Mouse (Mus musculus): Measurements from ENCODE around the gene 1110017D15Rik. TPM values are rescaled to one million over a fixed set of nuclear protein-coding genes. Genes with fewer than 3 reads are reported as not detected.

1110017D15Rik gene
- total RNA-seq, 1 experiment from 2014 or later = 0.82 TPM

DNA sequence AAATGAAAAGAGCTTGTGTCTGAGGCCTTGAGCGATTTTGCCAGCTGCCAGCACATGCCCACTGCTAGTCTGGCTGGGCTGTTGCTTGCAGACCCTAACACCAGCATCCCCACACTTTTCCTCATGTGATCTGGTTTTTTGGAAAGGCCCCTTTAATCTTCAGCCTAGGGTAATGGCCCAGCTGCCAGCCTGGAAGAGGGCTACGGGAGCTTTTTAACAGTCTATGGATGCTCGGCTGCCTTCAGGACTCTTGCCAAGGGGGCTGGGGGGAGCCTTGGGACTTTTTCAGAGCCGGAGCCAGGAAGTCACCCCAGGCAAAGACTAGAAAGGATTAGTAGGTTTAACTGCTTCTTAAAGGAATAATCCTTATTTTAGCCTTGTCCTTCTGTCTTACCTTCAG lies 3.8 kb downstream of the 1110017D15Rik start:
- DNase-seq = no peak

DNA sequence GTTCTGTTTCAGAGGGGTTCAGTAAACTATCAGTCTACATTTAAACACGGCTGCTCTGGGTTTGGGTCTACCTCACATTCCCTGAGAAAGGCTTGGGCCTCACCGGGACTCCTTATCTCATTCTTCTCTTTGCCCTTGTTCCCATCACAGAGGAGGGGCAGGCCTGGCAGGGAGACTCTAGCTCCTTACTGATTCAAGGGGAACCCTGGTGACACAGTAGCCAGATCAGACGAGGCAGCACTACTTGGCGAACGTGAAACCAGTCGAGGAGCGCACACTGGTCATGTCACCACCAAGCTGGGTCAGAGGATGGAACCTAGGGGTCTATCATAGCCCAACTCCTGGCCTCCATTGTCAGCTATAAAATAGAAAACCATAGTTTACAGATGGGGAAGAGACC lies 9.1 kb downstream of the 1110017D15Rik start:
- no peak for DNase-seq

DNA sequence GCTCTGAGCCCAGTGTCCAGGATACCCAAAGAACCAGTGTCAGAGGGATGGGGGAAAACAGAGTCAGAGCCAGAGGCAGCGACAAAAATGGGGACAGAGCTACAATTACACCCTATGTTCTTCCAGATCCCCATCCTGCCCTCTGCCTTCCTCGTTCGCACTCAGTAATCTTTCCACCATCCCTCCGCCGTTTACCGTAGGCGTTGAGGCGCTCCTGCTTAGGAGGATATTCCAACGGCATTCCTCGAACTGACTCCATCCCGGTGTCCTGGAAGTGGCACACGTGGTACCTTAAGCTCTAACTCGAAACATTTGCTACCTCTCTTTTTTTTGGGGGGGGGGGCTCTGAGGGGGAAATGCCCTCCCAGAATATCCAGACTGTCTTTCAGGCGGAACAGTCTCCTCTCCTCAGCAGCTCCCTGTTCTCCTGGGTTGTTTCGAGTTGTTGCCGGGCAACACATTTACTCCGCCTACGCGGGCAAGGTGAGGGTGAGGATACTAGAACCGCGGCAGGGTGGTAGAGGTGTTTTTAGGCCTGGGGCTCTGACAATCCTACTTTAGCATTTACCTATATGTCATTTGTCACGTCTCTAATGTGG lies 9.7 kb downstream of the 1110017D15Rik start:
- no peak for DNase-seq

DNA sequence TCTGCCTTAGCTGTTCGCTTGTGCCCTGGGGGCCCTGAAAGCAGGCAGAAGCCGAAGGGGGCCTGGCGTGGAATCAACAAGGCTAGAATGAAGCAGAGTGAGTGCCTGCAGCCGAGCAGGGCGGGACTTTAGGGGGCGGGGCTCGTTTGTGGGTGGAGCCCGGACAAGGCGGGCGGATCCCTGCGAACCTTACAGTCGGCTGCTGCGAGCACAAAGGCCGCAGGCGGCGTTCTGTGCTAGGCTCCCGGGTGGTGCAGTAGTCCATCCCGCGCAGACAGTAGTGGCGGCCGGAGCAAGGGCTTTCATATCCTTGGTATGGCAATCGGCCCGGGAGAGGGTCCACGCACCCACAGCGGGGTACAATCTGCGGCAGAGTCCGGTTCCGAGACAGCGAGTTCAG lies 10.2 kb downstream of the 1110017D15Rik start:
- DNase-seq = peak; percentile 91

DNA sequence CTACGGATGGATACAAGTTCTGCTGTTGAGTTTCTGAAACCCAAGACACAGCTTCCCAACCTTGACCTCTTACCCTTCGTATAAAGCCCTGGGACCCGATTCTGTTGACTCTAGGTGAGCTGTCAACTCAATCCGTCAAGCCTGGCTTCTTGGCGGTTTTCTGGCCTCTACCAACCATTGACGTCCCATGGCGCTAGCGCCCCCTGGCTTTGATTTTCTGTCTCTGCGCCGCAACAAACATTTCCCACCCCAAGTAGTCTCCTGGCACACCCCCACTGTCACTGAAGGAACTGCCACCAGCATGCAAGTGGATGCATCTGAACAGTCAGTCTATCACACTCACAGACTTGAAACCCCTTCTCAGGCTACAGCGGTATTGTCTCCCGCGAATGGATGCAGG lies 11.0 kb downstream of the 1110017D15Rik start:
- DNase-seq = peak; percentile 63

DNA sequence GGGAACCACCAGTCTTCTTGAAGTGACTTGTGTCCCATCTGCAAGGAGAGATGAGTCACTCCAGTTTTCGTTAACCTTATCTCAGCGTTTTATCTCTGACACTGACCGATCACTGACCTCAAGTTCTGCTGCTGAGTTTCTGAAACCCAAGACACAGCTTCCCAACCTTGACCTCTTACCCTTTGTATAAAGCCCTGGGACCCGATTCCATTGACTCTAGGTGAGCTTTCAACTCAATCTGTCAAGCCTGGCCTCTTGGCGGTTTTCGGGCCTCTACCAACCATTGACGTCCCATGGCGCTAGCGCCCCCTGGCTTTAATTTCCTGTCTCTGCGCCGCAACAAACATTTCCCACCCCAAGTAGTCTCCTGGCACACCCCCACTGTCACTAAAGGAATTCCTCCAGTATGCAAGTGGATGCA lies 12.0 kb downstream of the 1110017D15Rik start:
- no peak for DNase-seq

DNA sequence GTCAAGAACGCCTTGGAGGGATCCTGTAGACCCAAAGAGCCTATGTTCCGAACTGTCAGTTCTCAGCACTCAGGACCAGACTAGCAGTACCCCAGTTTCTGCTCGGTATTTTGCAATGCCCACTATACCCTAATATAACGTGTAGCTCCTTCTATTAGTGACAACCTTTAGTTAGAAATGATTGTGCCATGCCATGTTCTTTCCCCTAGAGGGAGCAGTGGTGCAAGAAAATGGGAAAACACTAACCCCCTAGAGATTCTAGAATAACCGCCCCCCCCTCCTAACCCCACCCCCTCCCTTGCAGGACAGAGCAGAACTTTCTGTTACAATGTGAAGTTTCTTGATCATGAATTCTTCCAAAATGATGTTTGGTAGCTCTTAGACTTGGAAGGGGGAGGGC lies 12.8 kb downstream of the 1110017D15Rik start:
- DNase-seq = no peak

DNA sequence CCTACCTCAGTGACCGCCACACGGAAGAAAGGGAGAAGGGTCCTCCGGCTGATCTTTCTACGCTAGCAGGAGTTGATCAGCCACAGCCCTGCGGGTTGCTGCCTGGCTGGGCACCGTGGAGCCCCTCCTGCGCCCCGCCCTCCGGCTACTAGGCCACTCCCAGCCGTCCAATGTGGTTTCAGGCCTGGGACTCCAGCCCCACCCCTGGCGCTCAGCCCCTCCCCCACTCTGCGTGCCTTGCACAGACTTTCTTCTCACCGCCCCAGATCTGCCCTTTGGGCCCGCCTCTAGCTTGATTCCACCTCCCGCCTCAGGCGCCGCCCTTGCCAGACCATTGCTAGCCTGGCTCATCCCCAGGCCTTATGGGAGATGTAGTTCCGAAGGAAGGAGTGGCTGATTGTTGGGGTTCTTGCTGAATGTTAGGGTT lies 14.1 kb downstream of the 1110017D15Rik start, which contains the start of gene AI464131:
TSS of gene AI464131 (minus strand) at position 91 of the 427 bp plus-strand sequence.
- DNase-seq = peak; percentile 100

DNA sequence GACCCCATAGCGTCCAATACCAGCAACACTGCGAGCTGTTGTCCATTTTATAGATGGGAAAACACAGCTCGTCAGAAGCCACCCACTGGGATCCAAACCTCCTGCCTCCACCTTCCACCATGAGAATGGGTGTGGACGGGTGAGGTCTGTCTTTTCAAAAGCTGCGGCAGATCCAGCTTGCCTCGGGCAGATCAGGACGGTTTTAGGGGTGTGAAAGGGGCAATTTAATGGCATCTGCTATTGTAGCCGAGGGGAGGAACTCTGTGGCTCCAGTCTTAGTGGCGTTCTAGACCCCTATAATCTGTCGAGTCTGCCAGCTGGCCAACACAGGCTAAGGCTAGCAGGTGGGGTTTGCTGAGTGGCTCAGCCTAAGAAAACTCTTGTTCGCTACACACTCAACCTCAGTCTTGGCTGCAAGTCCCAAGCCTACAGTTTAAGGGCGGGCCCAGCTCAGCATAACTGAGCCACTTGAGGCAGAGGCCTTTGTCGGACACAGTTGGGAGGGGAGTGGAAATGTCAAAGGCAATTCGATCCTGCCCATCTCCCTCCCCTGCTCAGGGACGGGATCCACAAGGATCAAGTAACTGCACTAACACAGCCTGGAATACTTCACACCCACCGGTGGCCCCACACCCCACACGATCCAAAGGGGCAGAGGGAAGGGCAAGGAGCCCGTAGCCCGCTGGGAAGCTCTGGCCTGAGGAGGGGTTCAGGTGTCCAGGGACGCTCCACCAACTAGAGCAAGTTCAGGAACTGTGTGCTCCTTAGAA lies 14.8 kb downstream of the 1110017D15Rik start:
- no peak for DNase-seq

DNA sequence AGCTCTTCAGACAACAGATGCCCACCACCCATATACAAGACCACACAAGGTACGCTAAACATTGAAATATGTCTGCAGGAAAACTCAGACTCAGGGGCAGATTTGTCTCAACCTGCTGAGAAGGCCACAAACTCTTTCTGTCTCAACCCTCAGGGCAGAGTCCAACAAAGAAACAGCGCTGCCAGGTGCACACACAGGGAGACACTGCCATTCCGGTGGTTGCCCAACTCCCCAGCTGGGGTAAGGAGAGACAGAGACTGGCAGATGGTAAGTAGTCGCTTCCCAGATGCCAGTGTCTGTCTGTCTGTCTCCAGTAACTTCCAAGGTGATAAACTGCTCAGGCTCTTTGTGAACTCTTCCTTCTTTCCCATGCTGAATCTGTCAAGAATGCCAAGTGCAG lies 16.3 kb downstream of the 1110017D15Rik start:
- DNase-seq = no peak

DNA sequence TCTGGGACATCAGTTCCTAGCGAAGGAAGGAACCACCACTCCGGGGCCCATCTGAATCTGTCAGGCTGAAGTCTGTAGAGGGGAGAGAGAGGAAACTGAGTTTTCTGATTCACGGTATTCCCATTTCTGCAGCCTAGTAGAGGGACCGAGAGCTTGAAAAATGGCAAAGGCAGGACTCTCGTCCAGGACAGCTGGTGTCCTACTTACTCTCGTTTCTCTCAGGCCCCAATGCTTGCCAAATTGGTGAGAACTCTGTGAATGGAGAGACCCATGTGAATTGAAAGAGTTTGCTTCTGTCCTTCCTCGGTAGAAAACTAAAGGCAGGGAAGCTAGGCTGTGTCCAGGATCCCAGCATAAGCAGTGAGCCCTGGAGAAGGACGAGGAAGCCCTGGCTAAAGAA lies 17.5 kb downstream of the 1110017D15Rik start:
- DNase-seq = no peak

DNA sequence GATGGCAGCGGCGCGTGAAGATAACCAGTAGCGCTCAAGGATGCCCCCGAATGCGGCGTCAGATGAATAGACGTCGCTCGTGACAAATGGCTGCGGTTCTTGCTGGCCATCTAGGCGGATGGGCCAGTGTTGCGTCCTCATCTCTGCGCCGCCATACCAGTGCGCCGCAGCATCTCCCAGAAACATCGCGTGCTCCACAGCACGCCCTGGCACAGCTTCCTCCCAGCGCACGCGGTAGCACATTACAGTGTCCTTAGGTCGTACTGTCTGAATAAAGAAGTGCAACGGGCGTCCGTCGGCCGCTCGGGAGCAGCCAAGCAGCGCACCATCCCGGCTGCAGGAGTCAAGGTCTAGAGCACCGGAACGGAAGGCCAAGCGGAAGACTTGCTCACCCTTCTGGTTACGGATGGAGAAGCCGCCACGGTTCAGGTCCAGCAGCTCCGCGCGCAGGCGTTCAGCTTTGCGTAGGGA lies 18.2 kb downstream of the 1110017D15Rik start:
- no peak for DNase-seq

DNA sequence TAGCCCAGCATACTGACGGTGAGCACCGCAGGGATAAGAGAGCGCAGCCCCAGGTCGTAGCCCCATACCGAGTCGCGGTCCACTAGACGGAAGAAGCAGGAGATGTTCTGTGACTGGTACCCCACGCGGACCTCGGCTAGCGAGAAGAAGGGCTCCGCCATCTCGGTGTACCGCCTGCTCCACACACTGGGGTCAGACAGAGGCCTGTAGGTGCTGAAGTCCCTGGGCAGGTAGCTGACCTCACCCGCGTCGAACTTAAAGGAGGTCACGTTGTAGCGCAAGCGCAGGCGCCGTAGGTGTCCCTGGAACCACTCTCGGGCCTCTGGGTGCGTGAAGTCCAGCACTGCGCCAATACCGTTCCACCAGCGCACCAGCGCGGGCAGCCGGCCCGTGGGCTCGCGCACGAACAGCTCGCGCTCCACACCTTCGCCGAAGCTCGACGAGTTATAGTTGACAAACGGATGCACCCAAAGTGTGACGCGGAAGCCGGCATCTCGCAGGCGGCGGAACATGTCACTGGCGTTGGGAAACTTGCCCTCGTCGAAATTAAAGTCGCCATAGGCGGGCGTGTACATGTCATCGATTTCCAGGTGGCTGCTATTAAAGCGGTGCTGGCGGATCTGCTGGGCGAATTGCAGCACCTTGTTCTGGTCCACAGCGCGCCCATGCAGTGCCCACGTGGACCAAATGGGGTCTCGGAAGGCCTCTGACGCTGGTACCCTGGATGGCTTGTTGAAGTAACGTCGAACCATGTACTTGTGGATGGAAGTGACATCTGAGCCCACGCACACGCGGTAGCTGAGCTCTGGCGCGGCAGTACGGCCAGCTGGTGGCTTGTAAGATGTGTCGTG lies 18.9 kb downstream of the 1110017D15Rik start:
- no peak for DNase-seq

DNA sequence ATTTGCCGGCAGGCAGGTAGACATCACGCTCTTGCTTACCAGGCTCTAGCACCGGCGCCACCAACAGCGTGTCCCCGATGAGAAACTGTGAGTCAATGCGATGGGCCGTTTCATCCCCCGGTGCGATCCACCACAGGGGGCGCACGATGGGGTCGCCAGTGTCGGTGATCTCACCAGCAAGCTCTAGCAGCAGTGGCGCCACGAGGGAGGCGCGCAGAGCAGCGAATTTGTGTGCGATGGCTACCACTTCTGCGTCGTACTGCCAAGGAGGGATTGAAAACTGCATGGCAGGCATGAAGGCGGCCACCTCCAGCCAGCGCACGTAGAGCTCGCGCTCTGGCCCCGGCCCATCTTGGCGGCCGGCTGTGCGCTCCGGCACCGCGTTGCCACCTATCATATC lies 19.6 kb downstream of the 1110017D15Rik start:
- DNase-seq = no peak

DNA sequence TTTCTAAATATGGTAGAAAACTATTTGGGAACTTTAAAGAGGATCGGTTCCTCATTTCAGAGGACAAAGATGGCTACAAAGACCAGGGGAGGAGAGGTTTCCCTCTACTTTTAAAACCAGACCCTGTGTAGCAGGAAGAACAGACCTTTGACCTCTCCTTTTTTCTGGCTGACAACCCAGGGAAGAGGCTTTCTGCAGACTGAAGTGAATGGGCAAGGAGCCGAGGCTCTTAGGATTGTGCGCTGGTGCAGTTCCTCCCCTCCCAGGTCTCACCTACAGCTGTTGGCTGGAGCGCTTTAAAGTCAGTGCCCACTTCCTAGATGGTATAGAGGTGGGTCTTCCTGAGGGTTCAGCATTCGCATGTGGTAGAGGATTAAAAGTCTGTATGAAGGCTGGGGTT lies 20.1 kb downstream of the 1110017D15Rik start:
- DNase-seq = no peak

DNA sequence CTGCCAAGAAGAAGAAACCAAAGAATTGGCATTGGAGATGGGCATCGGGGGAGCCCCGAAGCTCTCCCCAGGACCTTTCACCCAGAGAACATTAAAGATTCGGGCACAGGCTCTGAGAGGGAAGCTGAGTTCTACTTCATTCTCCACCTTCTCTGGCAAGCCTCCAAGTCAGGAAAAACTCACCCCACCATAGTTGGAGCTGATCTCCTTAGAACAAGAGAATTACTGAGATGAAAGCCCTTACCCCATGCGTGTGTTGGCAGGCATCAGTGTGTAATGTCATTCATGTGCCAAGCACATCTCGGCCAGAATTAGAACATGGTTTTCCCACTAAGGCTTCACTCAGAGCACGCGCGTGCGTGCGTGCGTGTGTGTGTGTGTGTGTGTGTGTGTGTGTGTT lies 21.3 kb downstream of the 1110017D15Rik start:
- no peak for DNase-seq

DNA sequence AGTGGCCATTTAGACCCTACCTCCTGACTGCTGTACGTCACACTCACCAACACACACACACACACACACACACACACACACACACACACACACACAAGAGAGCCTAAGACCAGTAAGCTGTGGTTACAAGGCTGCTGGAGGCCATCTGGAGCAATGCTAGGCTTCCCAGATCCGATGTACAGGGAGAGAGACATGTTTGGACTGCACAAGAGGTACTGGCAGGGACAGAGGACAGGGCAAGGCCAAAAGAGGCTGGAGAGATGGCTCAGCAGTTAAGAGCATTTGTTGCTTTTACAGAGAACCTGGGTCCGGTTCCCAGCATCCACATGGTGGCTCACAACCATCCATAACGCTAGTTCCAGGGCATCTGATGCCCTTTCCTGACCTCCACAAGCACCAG lies 22.1 kb downstream of the 1110017D15Rik start:
- DNase-seq = no peak

DNA sequence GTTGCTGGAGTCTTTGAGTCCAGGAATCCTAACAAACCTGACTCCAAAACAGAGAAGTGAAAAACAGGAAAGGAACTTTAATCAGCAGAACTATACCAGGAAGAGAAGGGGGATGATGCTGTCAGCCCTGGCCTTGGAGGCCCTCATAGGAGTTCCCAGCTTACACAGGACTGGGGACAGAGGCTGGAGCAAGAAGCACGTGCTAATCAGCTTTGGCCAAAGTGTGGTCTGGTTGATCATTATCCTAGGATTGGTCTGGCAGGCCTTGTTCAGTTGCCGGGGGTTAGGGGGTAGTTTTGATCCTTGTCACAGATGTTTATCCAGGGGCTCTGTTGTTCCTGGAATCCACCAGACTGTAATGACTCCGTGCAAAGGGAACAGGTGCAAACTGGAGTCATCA lies 22.8 kb downstream of the 1110017D15Rik start:
- no peak for DNase-seq

DNA sequence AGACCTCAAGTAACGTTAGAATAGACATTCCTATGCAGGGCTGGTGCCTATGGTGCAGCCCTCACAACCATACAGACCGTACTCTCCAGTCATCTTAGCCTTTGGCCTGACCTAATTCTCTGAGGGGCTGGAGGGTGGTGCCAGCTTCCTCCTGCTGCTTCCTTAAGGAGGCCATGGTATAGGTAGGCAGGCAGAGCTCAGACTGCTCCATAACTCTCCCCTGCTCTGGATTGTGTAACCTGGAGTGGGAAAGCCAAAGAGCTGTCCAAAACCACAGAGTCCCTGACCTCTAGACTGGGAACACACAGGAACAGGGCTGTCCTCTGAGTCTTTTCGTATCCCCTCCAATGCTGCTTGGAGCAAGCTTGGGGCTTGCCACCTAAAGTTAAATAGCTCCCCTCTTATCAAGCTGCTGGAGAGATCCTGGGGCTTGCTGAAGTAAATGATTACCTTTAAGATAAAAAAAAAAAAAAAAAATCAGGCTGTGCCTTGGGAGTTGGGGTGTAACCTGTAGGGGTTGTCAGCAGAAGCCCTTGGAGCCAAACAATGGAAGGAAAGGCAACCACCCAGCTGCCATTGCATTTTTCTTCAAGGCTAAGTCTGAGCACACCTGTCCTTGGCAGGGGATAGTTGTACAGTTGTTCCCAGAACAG lies 23.5 kb downstream of the 1110017D15Rik start:
- no peak for DNase-seq

DNA sequence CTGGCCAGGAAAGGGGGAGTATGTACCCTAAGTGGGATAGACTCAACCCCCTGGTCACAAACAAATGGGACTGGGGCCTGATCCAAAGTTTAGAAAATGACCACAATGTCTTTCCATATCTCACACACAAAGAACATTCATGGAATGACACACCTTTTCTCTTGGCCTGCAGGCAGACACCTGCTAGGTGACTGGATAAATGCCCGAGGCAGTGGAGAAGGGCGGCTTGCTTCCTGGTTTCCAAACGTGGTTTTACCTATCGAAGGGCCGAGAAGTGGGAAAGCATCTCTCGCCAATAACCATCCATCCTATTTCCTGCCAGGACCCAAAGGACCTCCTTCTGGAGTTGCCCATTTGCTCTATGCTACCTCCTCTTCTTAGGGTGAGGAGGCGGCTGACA lies 24.2 kb downstream of the 1110017D15Rik start:
- no peak for DNase-seq

DNA sequence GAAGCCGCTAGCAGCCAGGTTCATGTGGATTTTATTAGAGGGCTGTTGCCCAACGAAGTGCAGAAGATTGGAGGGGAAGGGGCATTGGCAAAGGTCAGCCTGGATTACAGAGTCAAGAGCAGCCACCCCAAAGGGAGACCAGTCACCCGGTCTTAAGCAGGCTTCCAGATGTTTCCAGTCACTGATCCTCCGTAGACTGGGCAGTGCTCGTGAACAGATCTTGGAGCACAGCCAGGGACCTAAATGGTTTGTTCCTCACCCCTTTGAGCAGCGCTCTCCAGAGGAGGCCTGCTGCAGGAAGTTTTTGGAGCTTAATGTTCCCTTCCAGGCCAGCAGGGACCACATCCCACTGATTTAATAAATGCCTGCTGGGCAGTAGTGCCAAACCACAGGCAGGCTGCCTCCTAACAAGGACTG lies 35.5 kb downstream of the 1110017D15Rik start:
- no peak for DNase-seq

DNA sequence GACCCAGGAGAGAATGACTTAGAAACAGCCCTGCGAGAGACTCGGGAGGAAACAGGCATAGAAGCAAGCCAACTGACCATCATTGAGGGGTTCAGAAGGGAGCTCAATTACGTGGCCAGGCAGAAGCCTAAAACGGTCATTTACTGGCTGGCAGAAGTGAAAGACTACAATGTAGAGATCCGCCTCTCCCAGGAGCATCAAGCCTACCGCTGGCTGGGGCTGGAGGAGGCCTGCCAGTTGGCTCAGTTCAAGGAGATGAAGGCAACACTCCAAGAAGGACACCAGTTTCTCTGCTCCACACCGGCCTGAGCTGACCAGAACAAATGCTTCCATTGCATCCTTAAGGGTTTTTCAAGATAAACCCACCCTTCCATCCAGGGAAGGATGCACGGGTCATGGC lies 36.9 kb downstream of the 1110017D15Rik start:
- DNase-seq = peak; percentile 36
